Mouse (Mus musculus) intestine, postnatal 0 days (tissue): ENCODE measurements at regions not wholly inside any gene's neighbourhood (a gene's known extent, or its start where the extent isn't known, plus 50 kb on each side); places are given as distances from the start of the nearest gene placed in this dataset.

ENCODE experiments used
- ATAC-seq: fragments of 200-750 bp; cut with Nextera tagmentation; 2 replicates; pipeline ENCODE4 v1.8.0; 2017; ENCODE audit warnings: mild to moderate bottlenecking, moderate TSS enrichment, moderate library complexity
- H3K27ac ChIP-seq: fragments of 300-500 bp; sonication (generic); 2 replicates; pipeline ENCODE4 v1.5.1; 2014; ENCODE audit warnings: mild to moderate bottlenecking, low read depth, low read length, moderate library complexity
- H3K27me3 ChIP-seq: fragments of 300-500 bp; sonication (generic); replicated peaks from 2 replicates; pipeline ENCODE4 v1.6.1; 2014; ENCODE audit warnings: low read length, mixed read lengths; ENCODE audit not compliant: control insufficient read depth, insufficient read depth
- H3K36me3 ChIP-seq: fragments of 300-500 bp; sonication (generic); 2 replicates; pipeline ENCODE4 v1.6.1; 2014; ENCODE audit warnings: mild to moderate bottlenecking, moderate library complexity; ENCODE audit not compliant: control insufficient read depth, insufficient read depth
- H3K4me1 ChIP-seq: fragments of 300-500 bp; sonication (generic); replicated peaks from 2 replicates; pipeline ENCODE4 v1.6.1; 2014; ENCODE audit warnings: antibody characterized with exemption, low read length, mixed read lengths; ENCODE audit not compliant: control insufficient read depth, insufficient read depth
- H3K4me2 ChIP-seq: fragments of 300-500 bp; sonication (generic); replicated peaks from 2 replicates; pipeline ENCODE4 v1.6.1; 2014; ENCODE audit warnings: low read depth, mild to moderate bottlenecking, moderate library complexity
- H3K4me3 ChIP-seq: fragments of 300-500 bp; sonication (generic); 2 replicates; pipeline ENCODE4 v1.5.1; 2014; ENCODE audit warnings: low read depth, low read length
- H3K9ac ChIP-seq: fragments of 300-500 bp; sonication (generic); 2 replicates; pipeline ENCODE4 v1.6.1; 2014; ENCODE audit warnings: mild to moderate bottlenecking, low read depth, low read length
- H3K9me3 ChIP-seq: fragments of 300-500 bp; sonication (generic); 2 replicates; pipeline ENCODE4 v1.6.1; 2016; ENCODE audit warnings: mixed run types; ENCODE audit not compliant: control insufficient read depth
- CTCF ChIP-seq: sonication (generic); IDR thresholded peaks from 2 replicates; pipeline ENCODE4 v1.5.1; 2016; ENCODE audit warnings: low read depth, mild to moderate bottlenecking, control low read depth, antibody characterized with exemption, moderate library complexity
- WGBS: fragments of 180-500 bp; shearing (Covaris S2); extraction: QIAGEN DNeasy Blood & Tissue Kit; methylation state at CpG from one replicate; pipeline ENCODE4 v1.1.7; 2014; 5-methylcytosine and 5-hydroxymethylcytosine counted together

GRCm38 (mm10) chr13:99625196-99625595, 108.9 kb upstream of the Map1b start:
- ATAC-seq, result no peak
- 58% methylated on average over 4 of the region's 4 CpGs for WGBS

GRCm38 (mm10) chr13:99618332-99618731, 102.0 kb upstream of the Map1b start:
- Histone ChIP-seq H3K4me1 (no peaks in the 10 kb centered on the region), H3K9me3 (no peaks in the 10 kb centered on the region), H3K27me3 (no peaks in the 10 kb centered on the region), H3K36me3 (no peaks in the 10 kb centered on the region), H3K4me3 (no peak overlapping the region), H3K27ac (no peak overlapping the region), H3K4me2 (no peak overlapping the region), H3K9ac (no peak overlapping the region)
- 74% methylated on average over 9 of the region's 9 CpGs for WGBS
- TF ChIP-seq CTCF, result no peak
- no peak for ATAC-seq

More at GRCm38 (mm10) chr13:99625196-99625595, 108.9 kb upstream of the Map1b start:
- Histone ChIP-seq H3K27ac (no peak overlapping the region), H3K4me2 (no peak overlapping the region), H3K4me1 (no peaks in the 10 kb centered on the region), H3K36me3 (no peaks in the 10 kb centered on the region), H3K9ac (no peak overlapping the region), H3K9me3 (no peaks in the 10 kb centered on the region), H3K4me3 (no peak overlapping the region), H3K27me3 (no peaks in the 10 kb centered on the region)
- TF ChIP-seq CTCF, result no peak

GRCm38 (mm10) chr13:99617457-99617856, 101.1 kb upstream of the Map1b start:
- WGBS, result 47% methylated on average over 5 of the region's 5 CpGs
- H3K4me1 ChIP-seq, result no peaks in the 10 kb centered on the region
- no peak for TF ChIP-seq CTCF
- no peak overlapping the region for H3K4me2 ChIP-seq
- H3K27me3 ChIP-seq, result no peaks in the 10 kb centered on the region
- H3K4me3 ChIP-seq, result no peak overlapping the region
- H3K9me3 ChIP-seq, result no peaks in the 10 kb centered on the region
- H3K36me3 ChIP-seq, result no peaks in the 10 kb centered on the region
- no peak overlapping the region for H3K27ac ChIP-seq
- no peak overlapping the region for H3K9ac ChIP-seq
- ATAC-seq, result no peak

- Histone ChIP-seq H3K27ac (no peak overlapping the region), H3K9ac (no peak overlapping the region), H3K4me1 (no peaks in the 10 kb centered on the region), H3K36me3 (no peaks in the 10 kb centered on the region), H3K9me3 (no peaks in the 10 kb centered on the region), H3K4me3 (no peak overlapping the region), H3K4me2 (no peak overlapping the region), H3K27me3 (no peaks in the 10 kb centered on the region)
- 84% methylated on average over 18 of the region's 18 CpGs for WGBS
- TF ChIP-seq CTCF, result no peak
- ATAC-seq, result no peak
Measured at GRCm38 (mm10) chr13:99611715-99612494, 95.6 kb upstream of the Map1b start.

- Histone ChIP-seq H3K4me3 (no peak overlapping the region), H3K27ac (no peak overlapping the region), H3K9me3 (no peaks in the 10 kb centered on the region), H3K36me3 (no peaks in the 10 kb centered on the region), H3K9ac (no peak overlapping the region), H3K27me3 (no peaks in the 10 kb centered on the region), H3K4me1 (no peaks in the 10 kb centered on the region), H3K4me2 (no peak overlapping the region)
- no peak for TF ChIP-seq CTCF
- no peak for ATAC-seq
- 62% methylated on average over 5 of the region's 5 CpGs for WGBS
Measured at GRCm38 (mm10) chr13:99610498-99610897, 94.2 kb upstream of the Map1b start.

- WGBS, result 58% methylated on average over 9 of the region's 9 CpGs
- H3K9ac ChIP-seq, result no peak overlapping the region
- H3K36me3 ChIP-seq, result no peaks in the 10 kb centered on the region
- no peak overlapping the region for H3K4me2 ChIP-seq
- H3K4me1 ChIP-seq, result no peaks in the 10 kb centered on the region
- no peak overlapping the region for H3K27ac ChIP-seq
- no peaks in the 10 kb centered on the region for H3K9me3 ChIP-seq
- H3K27me3 ChIP-seq, result no peaks in the 10 kb centered on the region
- H3K4me3 ChIP-seq, result no peak overlapping the region
- no peak for ATAC-seq
- no peak for TF ChIP-seq CTCF
Measured at GRCm38 (mm10) chr13:99609151-99610146, 93.1 kb upstream of the Map1b start.
